Mouse (Mus musculus) effector memory CD4-positive, alpha-beta T cell, adult 5 months (primary cell): ENCODE data around the gene Vmn2r4. TPM values are rescaled to one million over a fixed set of nuclear protein-coding genes. Genes with fewer than 3 reads are reported as not detected.

Experiments
- polyA plus RNA-seq: library from polyadenylated mRNA; unstranded; fragments of 100-300 nt; shearing (Covaris generic); gene quantifications from one replicate; pipeline ENCODE4 v1.2.1, GENCODE M21; 2017

The Vmn2r4 gene
- polyA plus RNA-seq = 0.04 TPM

DNA sequence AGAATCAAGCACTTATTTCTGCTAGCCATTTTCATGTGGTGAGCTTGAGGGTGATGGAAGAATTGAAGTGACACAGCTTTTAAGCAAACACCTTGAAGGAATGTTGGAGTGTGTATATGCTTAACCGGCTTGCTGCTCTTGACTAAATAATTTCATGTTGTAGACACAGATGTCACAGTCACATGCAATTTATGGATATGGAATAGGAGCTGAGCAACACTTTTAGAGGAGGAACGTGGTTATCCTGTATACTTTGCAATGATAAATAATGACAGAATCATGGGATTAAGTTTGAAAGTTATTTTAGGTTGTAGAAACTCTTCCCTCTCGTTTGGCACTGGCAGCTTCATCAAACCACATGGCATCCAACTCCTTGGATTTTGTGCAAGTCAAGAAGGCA lies at the start of gene Vmn2r4:
TSS of gene Vmn2r4 (minus strand) at position 101 of the 400 bp plus-strand sequence.

Other genes with a start within 250 kb of the Vmn2r4 start
- gene Vmn2r3, start 125.7 kb downstream of the Vmn2r4 start, polyA plus RNA-seq = 0.05 TPM
- gene Vmn2r5, start 94.5 kb upstream of the Vmn2r4 start, polyA plus RNA-seq = not detected
- 0.07 TPM for gene Vmn2r6, start 150.5 kb upstream of the Vmn2r4 start, polyA plus RNA-seq